Mouse (Mus musculus): Measurements from ENCODE around the gene Mis18a. TPM values are rescaled to one million over a fixed set of nuclear protein-coding genes. Genes with fewer than 3 reads are reported as not detected.

Mis18a gene
- total RNA-seq, 2 experiments from 2014 or later: 13.9 to 16.4 TPM

DNA sequence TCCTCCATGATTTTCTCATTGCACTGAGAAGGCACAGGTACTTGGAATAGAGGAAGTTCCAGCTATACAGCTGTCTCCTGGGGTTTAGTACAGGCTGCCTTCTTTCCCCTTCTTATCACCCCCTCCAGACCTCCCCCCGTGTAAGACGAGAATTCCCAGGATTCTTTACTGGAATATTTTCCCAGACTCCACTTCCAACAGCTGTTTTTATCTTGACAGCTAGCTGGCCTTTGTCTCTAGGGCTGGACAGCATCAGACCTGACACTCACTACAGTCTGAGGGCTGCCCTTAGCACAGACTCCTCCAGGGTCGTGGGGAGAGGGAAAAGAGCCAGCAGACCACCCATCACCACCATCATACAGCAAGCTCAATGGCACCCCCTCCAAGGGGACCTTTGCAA, 20.9 kb downstream of the Mis18a start:
- no peak for DNase-seq (ENCODE audit: low spot score in 2 of 2)

DNA sequence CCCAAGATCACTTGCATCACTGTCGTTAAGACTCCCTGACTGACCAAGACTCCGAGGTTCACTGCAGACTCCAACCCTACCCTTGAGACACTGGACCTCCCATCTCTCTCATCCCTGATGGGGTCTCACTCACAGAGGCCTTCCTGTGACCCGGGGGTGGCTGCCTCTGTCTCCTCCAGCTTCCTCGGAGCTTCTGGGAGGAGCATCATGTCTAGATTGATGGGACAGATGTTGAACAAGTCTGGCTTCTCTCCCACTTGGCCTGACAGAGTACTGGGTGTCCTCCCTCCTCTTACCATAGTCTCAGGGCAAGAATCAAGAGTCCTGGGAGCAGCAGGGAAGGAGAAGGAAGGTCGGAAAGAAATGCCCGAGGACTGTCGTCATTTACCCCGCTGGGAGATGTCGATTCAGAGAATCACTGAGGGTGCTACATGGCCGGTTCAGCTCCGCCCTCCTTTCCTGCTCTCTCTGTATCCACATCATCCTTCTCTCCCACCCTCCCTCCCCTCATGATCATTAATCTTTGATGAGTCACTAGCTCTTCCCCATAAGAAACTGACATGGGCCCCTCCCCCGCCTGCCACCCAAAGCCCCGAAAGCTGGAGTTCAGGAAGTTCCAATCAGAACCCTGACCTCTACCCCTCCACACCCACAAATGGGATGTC, 22.9 kb downstream of the Mis18a start:
- DNase-seq (ENCODE audit: low spot score in 2 of 2): no peak

DNA sequence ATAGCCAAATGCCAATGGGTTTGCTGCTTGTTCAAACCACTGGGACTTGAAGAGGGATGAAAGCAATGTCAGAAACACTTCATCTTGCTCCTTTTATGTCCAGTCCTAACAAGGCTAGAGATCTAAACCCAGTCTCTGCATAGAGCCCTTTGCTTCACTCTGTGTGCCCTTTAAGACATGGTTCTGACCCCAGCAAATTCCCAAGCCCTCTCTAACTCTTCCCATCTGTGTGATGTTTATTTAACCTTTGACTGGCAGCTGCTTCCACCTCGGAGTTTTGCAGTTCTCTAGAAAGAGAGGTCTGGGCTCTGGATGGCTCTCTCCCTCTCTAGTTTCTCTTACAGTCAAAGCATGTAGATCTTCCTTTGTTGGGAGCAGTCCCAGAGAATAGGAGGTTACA, 23.6 kb downstream of the Mis18a start:
- DNase-seq (ENCODE audit: low spot score in 2 of 2): no peak

- DNase-seq (ENCODE audit: low spot score in 2 of 2): no peak
Observed at GRCm38 (mm10) chr16:90701541-90701940, 25.7 kb downstream of the Mis18a start.

DNA sequence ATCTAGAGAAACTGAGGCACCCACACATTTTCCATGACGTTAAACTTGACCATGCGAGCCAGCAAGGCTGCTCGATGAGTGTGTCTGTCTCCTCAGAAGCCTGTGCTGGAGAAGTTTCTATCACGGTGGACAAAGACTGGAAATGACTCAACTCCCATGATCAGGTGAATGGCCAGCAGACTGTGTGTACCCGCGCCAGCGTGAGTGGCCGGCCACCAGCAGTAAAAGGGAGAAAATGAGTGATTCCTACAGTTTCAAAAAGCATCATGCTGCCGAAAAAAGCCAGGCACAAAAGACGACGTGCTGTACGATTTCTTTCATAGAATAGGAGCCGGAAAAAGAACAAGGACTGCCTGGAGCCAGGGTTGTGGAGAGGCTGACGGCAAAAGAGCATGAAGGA, 27.8 kb downstream of the Mis18a start:
- DNase-seq (ENCODE audit: low spot score in 2 of 2): no peak

GRCm38 (mm10) chr16:90696306-90696705, 30.9 kb downstream of the Mis18a start:
- DNase-seq (ENCODE audit: low spot score in 2 of 2): no peak

GRCm38 (mm10) chr16:90695121-90695520, 32.1 kb downstream of the Mis18a start:
- DNase-seq (ENCODE audit: low spot score in 2 of 2): no peak

DNA sequence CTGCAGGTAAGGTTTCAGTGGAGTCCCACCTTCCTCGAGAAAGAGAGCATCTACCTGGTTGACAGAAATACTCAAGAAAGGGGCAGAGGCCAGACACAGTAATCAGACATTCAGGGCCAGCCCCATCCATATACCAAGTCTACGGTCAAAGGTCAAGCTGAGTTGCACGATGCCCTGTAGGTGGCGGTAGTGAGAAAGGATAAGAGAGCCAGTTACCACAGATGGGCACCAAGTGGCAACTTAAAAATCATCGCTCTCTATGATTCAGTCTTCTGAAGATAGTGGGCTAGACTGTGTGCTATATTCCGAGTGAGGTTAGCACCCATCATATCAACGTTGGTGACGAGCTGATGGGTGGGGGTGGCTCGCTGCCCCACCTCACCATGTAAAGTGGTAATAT, 32.5 kb downstream of the Mis18a start:
- DNase-seq (ENCODE audit: low spot score in 2 of 2): no peak

DNA sequence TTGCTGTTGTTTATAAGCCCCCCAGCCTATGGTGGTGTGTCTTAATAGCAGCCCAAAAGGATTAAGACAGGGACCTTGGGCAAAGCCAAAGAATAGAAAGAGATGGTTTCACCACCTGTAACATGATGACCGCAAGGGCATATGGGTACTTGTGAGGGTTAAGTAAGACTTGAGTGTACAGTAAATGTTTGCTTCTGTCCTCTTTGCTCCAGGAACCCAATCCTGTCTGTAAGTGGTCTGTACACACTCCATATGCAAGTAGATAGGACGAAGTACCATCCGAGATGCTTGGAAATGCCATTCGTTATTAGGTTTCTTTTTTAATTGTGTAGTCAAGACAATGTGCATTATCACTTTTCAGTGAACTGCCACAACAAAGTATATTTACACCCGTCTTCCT, 33.6 kb downstream of the Mis18a start:
- DNase-seq (ENCODE audit: low spot score in 2 of 2): no peak

DNA sequence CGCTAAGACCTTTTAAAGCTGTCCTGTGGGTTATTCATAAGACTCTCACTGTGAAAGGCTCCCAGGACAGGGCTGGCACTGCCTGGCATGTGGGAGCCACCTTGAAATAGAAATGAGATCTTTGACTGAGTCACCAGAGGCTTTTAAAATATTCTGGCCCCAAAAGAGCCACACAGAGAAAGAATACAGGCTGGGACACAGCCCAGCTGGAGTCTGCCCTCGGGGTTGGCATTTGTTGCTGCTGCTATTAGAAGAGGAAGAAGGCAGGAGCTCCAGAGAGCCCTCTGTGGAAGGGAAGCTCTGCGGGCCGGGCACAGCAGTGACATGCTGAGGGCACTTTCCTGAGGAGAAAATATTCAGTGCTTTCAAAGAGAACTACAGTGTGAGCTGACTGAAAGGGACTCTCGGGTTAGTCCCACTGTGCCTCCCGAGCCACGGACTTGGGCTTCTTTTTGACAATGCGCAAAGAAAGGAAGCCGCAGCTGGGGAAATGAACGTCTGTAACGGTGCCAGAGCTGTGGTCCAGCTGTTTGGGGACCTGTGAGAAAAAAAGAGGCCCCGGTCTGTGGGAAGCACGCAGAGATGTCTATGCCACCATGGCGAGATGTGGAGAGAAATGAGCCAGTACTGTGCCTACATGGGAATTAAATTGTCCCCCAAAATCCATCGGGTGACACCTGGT, 34.4 kb downstream of the Mis18a start:
- no peak for DNase-seq (ENCODE audit: low spot score in 2 of 2)

DNA sequence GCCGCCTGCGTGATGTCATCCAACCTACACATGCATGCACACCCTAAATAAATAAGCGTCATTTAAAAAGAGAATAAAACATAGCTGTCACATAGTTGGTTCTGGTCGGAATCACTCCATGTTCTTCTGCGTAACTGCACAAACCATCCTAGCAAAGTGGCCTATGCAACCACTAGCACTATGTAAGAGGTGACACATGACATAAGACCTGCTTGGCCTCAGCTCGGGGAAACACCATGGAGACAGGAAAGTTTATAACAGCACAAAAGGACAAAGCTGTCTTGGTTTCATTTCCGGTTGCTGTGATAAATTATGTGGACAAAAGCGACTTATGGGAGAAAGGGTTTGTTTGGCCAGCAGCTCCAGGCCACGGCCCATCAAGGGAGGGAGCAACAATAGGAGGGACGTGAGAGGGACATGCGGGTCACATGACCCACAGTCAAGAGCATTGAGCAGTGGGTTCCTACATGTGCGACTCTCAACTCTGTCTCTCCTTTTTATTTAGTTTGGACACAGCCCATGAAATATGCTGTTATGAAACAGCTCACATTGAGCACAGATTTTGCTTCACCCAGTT, 39.4 kb downstream of the Mis18a start:
- no peak for DNase-seq (ENCODE audit: low spot score in 2 of 2)

DNA sequence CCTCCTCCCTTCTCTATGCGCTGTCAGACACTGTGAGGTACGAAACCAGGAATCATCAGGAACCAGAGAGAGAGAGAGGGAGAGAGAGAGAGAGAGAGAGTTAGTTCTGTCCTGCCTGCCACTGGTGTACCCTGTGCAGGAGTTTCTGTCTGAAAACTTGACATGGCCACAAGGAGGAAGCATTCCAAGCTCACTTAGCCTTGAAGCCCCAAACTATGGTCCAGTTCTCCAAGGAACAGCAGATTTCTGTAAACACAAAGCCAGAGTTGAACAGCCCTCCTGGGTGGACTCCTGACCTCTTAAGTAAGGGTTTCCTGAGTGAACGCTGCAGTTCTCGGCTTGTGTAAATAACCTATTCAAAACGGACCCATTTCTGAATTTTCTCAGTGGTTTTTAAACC, 40.2 kb downstream of the Mis18a start:
- DNase-seq (ENCODE audit: low spot score in 2 of 2): no peak

GRCm38 (mm10) chr16:90684092-90684491, 43.1 kb downstream of the Mis18a start:
- DNase-seq (ENCODE audit: low spot score in 2 of 2): no peak

GRCm38 (mm10) chr16:90679984-90680383, 47.2 kb downstream of the Mis18a start:
- no peak for DNase-seq (ENCODE audit: low spot score in 2 of 2)

GRCm38 (mm10) chr16:90678820-90679219, 48.4 kb downstream of the Mis18a start:
- DNase-seq (ENCODE audit: low spot score in 2 of 2): no peak

GRCm38 (mm10) chr16:90676920-90677574, 50.2 kb downstream of the Mis18a start:
- peak in 1 of 2 experiments; percentile 27 for DNase-seq (ENCODE audit: low spot score in 2 of 2)

DNA sequence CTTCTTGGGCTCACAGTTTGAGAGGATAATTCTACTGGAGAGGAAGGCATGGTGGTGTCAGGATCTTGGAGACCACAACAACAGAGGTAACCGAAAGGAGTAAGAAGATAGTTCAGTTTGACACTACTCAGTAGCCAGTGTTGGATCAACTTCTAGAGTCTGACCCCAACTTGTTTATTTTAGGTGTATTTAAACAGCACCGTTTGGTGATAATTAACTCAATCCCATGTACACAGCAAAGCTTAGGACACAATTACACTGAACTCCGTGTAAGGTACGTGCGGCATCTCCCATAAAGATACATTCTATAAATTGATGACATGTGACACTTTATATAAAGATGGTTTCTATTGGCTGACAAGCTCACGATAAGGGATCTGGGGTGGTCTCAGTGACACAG, 52.6 kb downstream of the Mis18a start:
- DNase-seq (ENCODE audit: low spot score in 2 of 2): no peak

DNA sequence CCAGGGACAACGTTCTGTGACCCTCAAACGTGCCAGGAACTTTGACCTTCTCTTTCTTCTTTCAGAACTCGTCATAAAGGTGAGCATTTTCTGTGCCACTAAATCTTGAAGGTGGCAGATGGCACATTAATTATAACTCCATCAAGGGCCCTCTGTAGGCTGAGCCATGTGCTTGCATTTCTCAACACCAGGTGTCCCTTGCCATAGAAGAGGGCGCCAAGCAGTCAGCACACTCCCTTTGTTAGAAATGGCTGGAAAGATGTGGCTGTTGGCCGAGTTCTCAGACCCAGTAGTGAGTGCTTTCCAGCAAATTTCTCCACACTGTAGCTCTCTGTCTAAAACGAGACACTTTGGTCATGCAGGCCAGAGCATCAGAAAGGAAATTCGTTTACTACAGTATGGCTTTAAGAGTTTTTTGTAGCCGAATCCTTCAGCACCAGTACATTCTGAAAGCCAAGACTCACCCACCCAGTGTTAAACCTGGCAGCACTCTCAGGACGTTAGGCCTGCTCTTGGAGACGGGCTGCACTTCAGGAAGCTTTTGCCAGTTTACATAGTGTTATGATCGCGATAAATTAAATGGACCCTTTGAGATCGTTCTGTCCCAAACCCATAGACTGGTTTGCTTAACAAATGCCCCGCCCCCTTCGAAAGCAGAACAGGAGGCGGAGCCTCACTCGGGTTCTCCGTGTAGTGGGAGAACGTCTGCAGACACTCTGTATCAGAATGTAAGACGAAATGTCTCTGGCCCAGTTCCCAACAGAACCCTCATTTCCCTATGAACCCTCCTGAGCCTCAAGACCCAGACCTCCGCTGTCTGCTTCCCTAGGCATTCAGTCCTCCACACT, 53.5 kb downstream of the Mis18a start:
- no peak for DNase-seq (ENCODE audit: low spot score in 2 of 2)
